Mouse (Mus musculus): ENCODE measurements around the gene Naxd.

GRCm38 (mm10) chr8:11518056-11518396, 20.7 kb downstream of the Naxd start:
- no peak for TF ChIP-seq POLR2A (IDR thresholded peaks at IDR 0.05; ENCODE audit: insufficient read depth, low read depth, low read length)
- no peak for TF ChIP-seq CTCF (IDR thresholded peaks at IDR 0.05)
